Mouse (Mus musculus): Measurements from ENCODE around the gene Galnt16. TPM values are rescaled to one million over a fixed set of nuclear protein-coding genes. Genes with fewer than 3 reads are reported as not detected.

Gene Galnt16
- total RNA-seq (2014; fragmentation: Nextera tagmentation) (not detected in 2 replicates), total RNA-seq (2017) (0.06 and 0.27 TPM in 2 replicates), polyA plus RNA-seq (2012) (0.01 TPM in 1 of 2 replicates, not detected in the other)

GRCm38 (mm10) chr12:80517977-80518376, at the start of gene Galnt16:
Gene Galnt16, plus strand, starts transcription at chr12:80518277.
- TF ChIP-seq TAL1 (conservative IDR thresholded peaks at IDR 0.05; ENCODE audit: low read depth, low read length) (no peak), GATA1 (IDR thresholded peaks at IDR 0.05; ENCODE audit: borderline replicate concordance, low read length) (no peak), GATA2 (IDR thresholded peaks at IDR 0.05; ENCODE audit: borderline replicate concordance, low read depth, low read length) (no peak), POLR2AphosphoS5 (IDR thresholded peaks at IDR 0.05; ENCODE audit: insufficient replicate concordance, low read depth, low read length) (no peak), CTCF (IDR thresholded peaks at IDR 0.05; ENCODE audit: low read depth, low read length) (no peak)
- DNase-seq (ENCODE audit: low spot score): no peak
- Histone ChIP-seq H3K4me1 (ENCODE audit: insufficient read depth, low read depth, low read length) (no peaks in the 10 kb centered on the region), H3K4me3 (ENCODE audit: low read depth, low read length) (no peak within 1 kb of the TSS), H3K36me3 (replicated peaks) (no peaks in the 10 kb centered on the region), H3K9me3 (replicated peaks) (peaks cover 4% of the 10 kb centered on the region; the same call in 1 of the 2 replicates), H3K27me3 (ENCODE audit: insufficient read depth, low read length) (peaks cover 54% of the 10 kb centered on the region)
- ATAC-seq (ENCODE audit: extremely low read depth, insufficient number of reproducible peaks, low FRiP score, poor library complexity, severe bottlenecking): no peak

GRCm38 (mm10) chr12:80470206-80470605, 47.9 kb upstream of the Galnt16 start:
- DNase-seq (ENCODE audit: low spot score) (no peak), ATAC-seq (ENCODE audit: extremely low read depth, insufficient number of reproducible peaks, low FRiP score, poor library complexity, severe bottlenecking) (no peak)
- Histone ChIP-seq H3K9me3 (replicated peaks) (no peaks in the 10 kb centered on the region), H3K36me3 (replicated peaks) (peaks cover 5% of the 10 kb centered on the region), H3K27me3 (ENCODE audit: insufficient read depth, low read length) (no peaks in the 10 kb centered on the region), H3K4me3 (ENCODE audit: low read depth, low read length) (no peak overlapping the region), H3K4me1 (ENCODE audit: insufficient read depth, low read depth, low read length) (peaks cover 24% of the 10 kb centered on the region)
- no peak for TF ChIP-seq GATA1 (IDR thresholded peaks at IDR 0.05; ENCODE audit: borderline replicate concordance, low read length)
- TF ChIP-seq CTCF (IDR thresholded peaks at IDR 0.05; ENCODE audit: low read depth, low read length): no peak
- TF ChIP-seq POLR2AphosphoS5 (IDR thresholded peaks at IDR 0.05; ENCODE audit: insufficient replicate concordance, low read depth, low read length): no peak
- no peak for TF ChIP-seq GATA2 (IDR thresholded peaks at IDR 0.05; ENCODE audit: borderline replicate concordance, low read depth, low read length)
- no peak for TF ChIP-seq TAL1 (conservative IDR thresholded peaks at IDR 0.05; ENCODE audit: low read depth, low read length)

GRCm38 (mm10) chr12:80471926-80472325, 46.2 kb upstream of the Galnt16 start:
- ATAC-seq (ENCODE audit: extremely low read depth, insufficient number of reproducible peaks, low FRiP score, poor library complexity, severe bottlenecking) (peak; percentile 49; the same call in 1 of the 2 replicates), DNase-seq (ENCODE audit: low spot score) (peak; percentile 34)
- Histone ChIP-seq H3K27me3 (ENCODE audit: insufficient read depth, low read length) (no peaks in the 10 kb centered on the region), H3K9me3 (replicated peaks) (no peaks in the 10 kb centered on the region), H3K36me3 (replicated peaks) (peaks cover 16% of the 10 kb centered on the region), H3K4me3 (ENCODE audit: low read depth, low read length) (no peak overlapping the region), H3K4me1 (ENCODE audit: insufficient read depth, low read depth, low read length) (peaks cover 25% of the 10 kb centered on the region)
- TF ChIP-seq TAL1 (conservative IDR thresholded peaks at IDR 0.05; ENCODE audit: low read depth, low read length) (no peak), POLR2AphosphoS5 (IDR thresholded peaks at IDR 0.05; ENCODE audit: insufficient replicate concordance, low read depth, low read length) (no peak), GATA2 (IDR thresholded peaks at IDR 0.05; ENCODE audit: borderline replicate concordance, low read depth, low read length) (no peak), CTCF (IDR thresholded peaks at IDR 0.05; ENCODE audit: low read depth, low read length) (no peak), GATA1 (IDR thresholded peaks at IDR 0.05; ENCODE audit: borderline replicate concordance, low read length) (no peak)

- peak; percentile 27 for DNase-seq (ENCODE audit: low spot score)
- no peaks in the 10 kb centered on the region for H3K9me3 ChIP-seq (replicated peaks)
- no peaks in the 10 kb centered on the region for H3K27me3 ChIP-seq (ENCODE audit: insufficient read depth, low read length)
- TF ChIP-seq GATA2 (IDR thresholded peaks at IDR 0.05; ENCODE audit: borderline replicate concordance, low read depth, low read length) (no peak), GATA1 (IDR thresholded peaks at IDR 0.05; ENCODE audit: borderline replicate concordance, low read length) (no peak), POLR2AphosphoS5 (IDR thresholded peaks at IDR 0.05; ENCODE audit: insufficient replicate concordance, low read depth, low read length) (no peak), CTCF (IDR thresholded peaks at IDR 0.05; ENCODE audit: low read depth, low read length) (no peak), TAL1 (conservative IDR thresholded peaks at IDR 0.05; ENCODE audit: low read depth, low read length) (no peak)
- peaks cover 20% of the 10 kb centered on the region for H3K36me3 ChIP-seq (replicated peaks)
- no peak for ATAC-seq (ENCODE audit: extremely low read depth, insufficient number of reproducible peaks, low FRiP score, poor library complexity, severe bottlenecking)
- peaks cover 25% of the 10 kb centered on the region for H3K4me1 ChIP-seq (ENCODE audit: insufficient read depth, low read depth, low read length)
- H3K4me3 ChIP-seq (ENCODE audit: low read depth, low read length): no peak overlapping the region; the same call in 1 of the 2 replicates
Observed at GRCm38 (mm10) chr12:80473731-80474130, 44.3 kb upstream of the Galnt16 start.

- H3K4me3 ChIP-seq (ENCODE audit: low read depth, low read length): no peak overlapping the region
- no peaks in the 10 kb centered on the region for H3K9me3 ChIP-seq (replicated peaks)
- H3K4me1 ChIP-seq (ENCODE audit: insufficient read depth, low read depth, low read length): peaks cover 3% of the 10 kb centered on the region; the same call in 1 of the 2 replicates
- no peak for DNase-seq (ENCODE audit: low spot score)
- no peak for ATAC-seq (ENCODE audit: extremely low read depth, insufficient number of reproducible peaks, low FRiP score, poor library complexity, severe bottlenecking)
- peaks cover 56% of the 10 kb centered on the region for H3K36me3 ChIP-seq (replicated peaks)
- H3K27me3 ChIP-seq (ENCODE audit: insufficient read depth, low read length): no peaks in the 10 kb centered on the region
- TF ChIP-seq CTCF (IDR thresholded peaks at IDR 0.05; ENCODE audit: low read depth, low read length) (no peak), POLR2AphosphoS5 (IDR thresholded peaks at IDR 0.05; ENCODE audit: insufficient replicate concordance, low read depth, low read length) (no peak), TAL1 (conservative IDR thresholded peaks at IDR 0.05; ENCODE audit: low read depth, low read length) (no peak), GATA1 (IDR thresholded peaks at IDR 0.05; ENCODE audit: borderline replicate concordance, low read length) (no peak), GATA2 (IDR thresholded peaks at IDR 0.05; ENCODE audit: borderline replicate concordance, low read depth, low read length) (no peak)
Observed at GRCm38 (mm10) chr12:80479986-80480385, 38.1 kb upstream of the Galnt16 start.

- no peak for ATAC-seq (ENCODE audit: extremely low read depth, insufficient number of reproducible peaks, low FRiP score, poor library complexity, severe bottlenecking)
- Histone ChIP-seq H3K27me3 (ENCODE audit: insufficient read depth, low read length) (no peaks in the 10 kb centered on the region), H3K4me3 (ENCODE audit: low read depth, low read length) (no peak overlapping the region), H3K36me3 (replicated peaks) (peaks cover 66% of the 10 kb centered on the region), H3K9me3 (replicated peaks) (no peaks in the 10 kb centered on the region), H3K4me1 (ENCODE audit: insufficient read depth, low read depth, low read length) (peaks cover 2% of the 10 kb centered on the region; the same call in 1 of the 2 replicates)
- no peak for TF ChIP-seq CTCF (IDR thresholded peaks at IDR 0.05; ENCODE audit: low read depth, low read length)
- no peak for TF ChIP-seq GATA2 (IDR thresholded peaks at IDR 0.05; ENCODE audit: borderline replicate concordance, low read depth, low read length)
- no peak for TF ChIP-seq TAL1 (conservative IDR thresholded peaks at IDR 0.05; ENCODE audit: low read depth, low read length)
- TF ChIP-seq POLR2AphosphoS5 (IDR thresholded peaks at IDR 0.05; ENCODE audit: insufficient replicate concordance, low read depth, low read length): no peak
- TF ChIP-seq GATA1 (IDR thresholded peaks at IDR 0.05; ENCODE audit: borderline replicate concordance, low read length): no peak
- no peak for DNase-seq (ENCODE audit: low spot score)
Observed at GRCm38 (mm10) chr12:80483397-80483796, 34.7 kb upstream of the Galnt16 start.

All from G1E (cell line).